Comparison of ENCODE assay signal across 9 mouse cellular contexts in genomic region chr11:78195101-78195863, GRCm38 (mm10). TPM values are rescaled to one million over a fixed set of nuclear protein-coding genes. Genes with fewer than 3 reads are reported as not detected.
DNase-seq lines count a peak whose midpoint lies in the region; ATAC-seq and TF ChIP-seq lines count a peak whose summit lies in the region.
"Had no signal": no experiment of that assay in that cellular context is flagged by ENCODE, and none has a peak within 500 bp of the region (broad histone marks: within the 10 kb centered on the region; RNA-seq: fewer than 3 reads in every experiment).

No protein-coding gene starts in this region.

- no peaks in the 10 kb centered on the region for H3K27me3 ChIP-seq in embryonic facial prominence, embryonic 13.5 days
- H3K27me3 ChIP-seq in intestine, embryonic 14.5 days (replicated peaks; ENCODE audit: control insufficient read depth, insufficient read depth, low read length) = no peaks in the 10 kb centered on the region
- no peaks in the 10 kb centered on the region for H3K27me3 ChIP-seq in midbrain, postnatal 0 days (ENCODE audit: insufficient read depth, low read length)

- H3K4me3 ChIP-seq in left cerebral cortex, adult 2 months = peak overlapping the region; percentile 41
- peak overlapping the region; percentile 50 for H3K4me3 ChIP-seq in embryonic facial prominence, embryonic 13.5 days
- peak overlapping the region; percentile 51 for H3K4me3 ChIP-seq in intestine, embryonic 14.5 days (ENCODE audit: low read depth, low read length)
- H3K4me3 ChIP-seq in midbrain, postnatal 0 days (ENCODE audit: low read depth, low read length) = peak overlapping the region; percentile 25
- H3K4me3 ChIP-seq: myocyte had no signal

- peak overlapping the region; percentile 68 for H3K4me2 ChIP-seq in embryonic facial prominence, embryonic 13.5 days
- H3K4me2 ChIP-seq in intestine, embryonic 14.5 days (ENCODE audit: low read length) = peak overlapping the region; percentile 64
- peak overlapping the region; percentile 48 for H3K4me2 ChIP-seq in midbrain, postnatal 0 days (ENCODE audit: low read depth, low read length, poor library complexity, severe bottlenecking)

- H3K9me3 ChIP-seq in embryonic facial prominence, embryonic 13.5 days = no peaks in the 10 kb centered on the region
- no peaks in the 10 kb centered on the region; the same call in 1 of the 2 replicates for H3K9me3 ChIP-seq in intestine, embryonic 14.5 days (ENCODE audit: control insufficient read depth, low read length)
- H3K9me3 ChIP-seq in midbrain, postnatal 0 days (ENCODE audit: low read length) = no peaks in the 10 kb centered on the region

- TF ChIP-seq CTCF in left cerebral cortex, adult 2 months (IDR thresholded peaks at IDR 0.05) = no peak
- no peak for TF ChIP-seq CTCF in midbrain, postnatal 0 days (IDR thresholded peaks at IDR 0.05)

- no peak for ATAC-seq in embryonic facial prominence, embryonic 13.5 days (ENCODE audit: insufficient number of reproducible peaks, insufficient read depth, low FRiP score, low TSS enrichment, low read depth)
- no peak for ATAC-seq in intestine, embryonic 14.5 days (replicated peaks; ENCODE audit: low FRiP score, low TSS enrichment, low read depth)
- no peak for ATAC-seq in midbrain, postnatal 0 days (ENCODE audit: low FRiP score)

- H3K36me3 ChIP-seq in embryonic facial prominence, embryonic 13.5 days = peaks cover 31% of the 10 kb centered on the region
- peaks cover 29% of the 10 kb centered on the region for H3K36me3 ChIP-seq in intestine, embryonic 14.5 days (ENCODE audit: control insufficient read depth, insufficient read depth, low read length)
- H3K36me3 ChIP-seq in midbrain, postnatal 0 days (ENCODE audit: insufficient read depth, low read length) = peaks cover 24% of the 10 kb centered on the region

- intact Hi-C loops in left cerebral cortex, adult 2 months (cut with DNase I) = no loop called here

- H3K27ac ChIP-seq in left cerebral cortex, adult 2 months = no peak overlapping the region
- no peak overlapping the region for H3K27ac ChIP-seq in embryonic facial prominence, embryonic 13.5 days
- no peak overlapping the region for H3K27ac ChIP-seq in intestine, embryonic 14.5 days (ENCODE audit: low read depth)
- H3K27ac ChIP-seq in midbrain, postnatal 0 days (ENCODE audit: low read depth, low read length) = no peak overlapping the region

- DNase-seq in left cerebral cortex, adult 2 months (ENCODE audit: extremely low spot score in 1 of 2, low spot score in 2 of 2) = no peak
- no peak for DNase-seq in left cerebral cortex, adult 8-10 months (ENCODE audit: low spot score in 2 of 2)
- no peak for DNase-seq in intestine, embryonic 14.5 days (ENCODE audit: low spot score)
- no peak for DNase-seq in midbrain, postnatal 0 days (ENCODE audit: low spot score)
- DNase-seq in ovary, adult 18-20 months (ENCODE audit: low spot score) = no peak
- no peak for DNase-seq in right cerebral cortex, postnatal 4 days
- DNase-seq in B cell, adult 2 months = no peak

- H3K4me1 ChIP-seq in embryonic facial prominence, embryonic 13.5 days = peaks cover 14% of the 10 kb centered on the region
- H3K4me1 ChIP-seq in intestine, embryonic 14.5 days (replicated peaks; ENCODE audit: control insufficient read depth, insufficient read depth, low read length) = peaks cover 4% of the 10 kb centered on the region
- no peaks in the 10 kb centered on the region for H3K4me1 ChIP-seq in midbrain, postnatal 0 days (ENCODE audit: insufficient read depth, low read length)

- 53% methylated on average over 23 of the region's 23 CpGs for WGBS in embryonic facial prominence, embryonic 13.5 days
- 51% methylated on average over 23 of the region's 23 CpGs for WGBS in intestine, embryonic 14.5 days
- WGBS in midbrain, postnatal 0 days = 61% methylated on average over 23 of the region's 23 CpGs

- H3K9ac ChIP-seq in embryonic facial prominence, embryonic 13.5 days = peak overlapping the region; percentile 64
- H3K9ac ChIP-seq in intestine, embryonic 14.5 days (ENCODE audit: low read length) = no peak overlapping the region
- no peak overlapping the region for H3K9ac ChIP-seq in midbrain, postnatal 0 days (replicated peaks; ENCODE audit: low read length, poor library complexity, severe bottlenecking)

RNA-seq across cellular contexts. Expression of gene Proca1, which starts 2.1 kb away (rescaled TPM):
- 1 to 10 TPM; 4.7 to 7.7 TPM for total RNA-seq in left cerebral cortex, adult 2 months (2021)
- total RNA-seq in left cerebral cortex, adult 8-10 months (2022) = 1 to 10 TPM; 5.9 to 7.4 (median 6.8) TPM
- 3.2 and 4.1 TPM in 2 replicates for polyA plus RNA-seq in embryonic facial prominence, embryonic 13.5 days (2015; fragmentation: Nextera tagmentation; extraction: Ambion mirVana)
- polyA plus RNA-seq in intestine, embryonic 14.5 days (2014; fragmentation: Nextera tagmentation; extraction: Ambion mirVana) = 1.4 and 2.1 TPM in 2 replicates
- total RNA-seq in midbrain, postnatal 0 days (2014; rRNA removed) = 1.0 TPM in 2 replicates
- 3.3 and 4.8 TPM in 2 replicates for polyA plus RNA-seq in midbrain, postnatal 0 days (2015; fragmentation: Nextera tagmentation; extraction: Ambion mirVana)

RNA-seq across cellular contexts. Expression of gene Rab34, which starts 7.1 kb away (rescaled TPM):
- 10 to 100 TPM; 19.0 to 19.7 TPM for total RNA-seq in left cerebral cortex, adult 2 months (2021)
- total RNA-seq in left cerebral cortex, adult 8-10 months (2022) = 10 to 100 TPM; 23.9 to 29.6 (median 26.2) TPM
- 172 and 188 TPM in 2 replicates for polyA plus RNA-seq in embryonic facial prominence, embryonic 13.5 days (2015; fragmentation: Nextera tagmentation; extraction: Ambion mirVana)
- polyA plus RNA-seq in intestine, embryonic 14.5 days (2014; fragmentation: Nextera tagmentation; extraction: Ambion mirVana) = 121 and 141 TPM in 2 replicates
- total RNA-seq in midbrain, postnatal 0 days (2014; rRNA removed) = 71.3 and 78.4 TPM in 2 replicates
- 65.0 and 65.5 TPM in 2 replicates for polyA plus RNA-seq in midbrain, postnatal 0 days (2015; fragmentation: Nextera tagmentation; extraction: Ambion mirVana)

RNA-seq across cellular contexts. Expression of gene Rpl23a, which starts 11.9 kb away (rescaled TPM):
- 100 to 1,000 TPM; 647 to 724 TPM for total RNA-seq in left cerebral cortex, adult 2 months (2021)
- 100 to 1,000 TPM; 678 to 790 (median 743) TPM for total RNA-seq in left cerebral cortex, adult 8-10 months (2022)
- 1,597 and 1,678 TPM in 2 replicates for polyA plus RNA-seq in embryonic facial prominence, embryonic 13.5 days (2015; fragmentation: Nextera tagmentation; extraction: Ambion mirVana)
- 1,790 and 1,870 TPM in 2 replicates for polyA plus RNA-seq in intestine, embryonic 14.5 days (2014; fragmentation: Nextera tagmentation; extraction: Ambion mirVana)
- total RNA-seq in midbrain, postnatal 0 days (2014; rRNA removed) = 753 and 863 TPM in 2 replicates
- polyA plus RNA-seq in midbrain, postnatal 0 days (2015; fragmentation: Nextera tagmentation; extraction: Ambion mirVana) = 853 and 860 TPM in 2 replicates

RNA-seq across cellular contexts. Expression of gene Tlcd1, which starts 18.8 kb away (rescaled TPM):
- 10 to 100 TPM; 24.4 to 27.7 TPM for total RNA-seq in left cerebral cortex, adult 2 months (2021)
- total RNA-seq in left cerebral cortex, adult 8-10 months (2022) = 10 to 100 TPM; 24.8 to 34.9 (median 28.4) TPM
- 15.4 and 17.2 TPM in 2 replicates for polyA plus RNA-seq in embryonic facial prominence, embryonic 13.5 days (2015; fragmentation: Nextera tagmentation; extraction: Ambion mirVana)
- polyA plus RNA-seq in intestine, embryonic 14.5 days (2014; fragmentation: Nextera tagmentation; extraction: Ambion mirVana) = 37.5 and 38.8 TPM in 2 replicates
- 12.6 and 24.0 TPM in 2 replicates for total RNA-seq in midbrain, postnatal 0 days (2014; rRNA removed)
- 18.1 and 25.4 TPM in 2 replicates for polyA plus RNA-seq in midbrain, postnatal 0 days (2015; fragmentation: Nextera tagmentation; extraction: Ambion mirVana)

RNA-seq across cellular contexts. Expression of gene Nek8, which starts 18.8 kb away (rescaled TPM):
- 1 to 10 TPM; 3.0 to 3.1 TPM for total RNA-seq in left cerebral cortex, adult 2 months (2021)
- 1 to 10 TPM; 2.0 to 4.3 (median 2.8) TPM for total RNA-seq in left cerebral cortex, adult 8-10 months (2022)
- polyA plus RNA-seq in embryonic facial prominence, embryonic 13.5 days (2015; fragmentation: Nextera tagmentation; extraction: Ambion mirVana) = 17.4 and 18.1 TPM in 2 replicates
- polyA plus RNA-seq in intestine, embryonic 14.5 days (2014; fragmentation: Nextera tagmentation; extraction: Ambion mirVana) = 15.2 and 15.4 TPM in 2 replicates
- total RNA-seq in midbrain, postnatal 0 days (2014; rRNA removed) = 7.1 and 7.6 TPM in 2 replicates
- 4.5 and 5.7 TPM in 2 replicates for polyA plus RNA-seq in midbrain, postnatal 0 days (2015; fragmentation: Nextera tagmentation; extraction: Ambion mirVana)
